Mouse (Mus musculus) stomach, postnatal 0 days (tissue): ENCODE measurements at regions not wholly inside any gene's neighbourhood (a gene's known extent, or its start where the extent isn't known, plus 50 kb on each side); places are given as distances from the start of the nearest gene placed in this dataset.

ENCODE experiments used
- ATAC-seq: fragments of 200-750 bp; cut with Nextera tagmentation; 2 replicates; pipeline ENCODE4 v1.8.0; 2017; ENCODE audit not compliant: low FRiP score, low TSS enrichment
- DNase-seq: peaks from one replicate; pipeline ENCODE4 v3.0.0-alpha.2; 2016; ENCODE audit warnings: low spot score
- H3K27ac ChIP-seq: fragments of 300-500 bp; sonication (generic); replicated peaks from 2 replicates; pipeline ENCODE4 v1.5.1; 2014; ENCODE audit warnings: mild to moderate bottlenecking, control low read depth
- H3K27me3 ChIP-seq: fragments of 300-500 bp; sonication (generic); 2 replicates; pipeline ENCODE4 v1.6.1; 2014; ENCODE audit warnings: low read length; ENCODE audit not compliant: control insufficient read depth, insufficient read depth
- H3K36me3 ChIP-seq: fragments of 300-500 bp; sonication (generic); 2 replicates; pipeline ENCODE4 v1.6.1; 2014; ENCODE audit warnings: low read length, mixed read lengths; ENCODE audit not compliant: control insufficient read depth, insufficient read depth
- H3K4me1 ChIP-seq: fragments of 300-500 bp; sonication (generic); replicated peaks from 2 replicates; pipeline ENCODE4 v1.6.1; 2014; ENCODE audit warnings: antibody characterized with exemption; ENCODE audit not compliant: control insufficient read depth, insufficient read depth
- H3K4me2 ChIP-seq: fragments of 300-500 bp; sonication (generic); replicated peaks from 2 replicates; pipeline ENCODE4 v1.6.1; 2014; ENCODE audit warnings: low read depth, mild to moderate bottlenecking, control low read depth, moderate library complexity
- H3K4me3 ChIP-seq: fragments of 300-500 bp; sonication (generic); 2 replicates; pipeline ENCODE4 v1.5.1; 2014; ENCODE audit warnings: low read depth, low read length, control low read depth
- H3K9ac ChIP-seq: fragments of 300-500 bp; sonication (generic); 2 replicates; pipeline ENCODE4 v1.6.1; 2014; ENCODE audit warnings: mild to moderate bottlenecking, low read length, control low read depth, mixed read lengths
- H3K9me3 ChIP-seq: fragments of 300-500 bp; sonication (generic); 2 replicates; pipeline ENCODE4 v1.6.1; 2016; ENCODE audit warnings: low read length; ENCODE audit not compliant: control insufficient read depth
- CTCF ChIP-seq: IDR thresholded peaks from 2 replicates; pipeline ENCODE4 v1.5.1; 2016; ENCODE audit warnings: antibody characterized with exemption, low read depth, mild to moderate bottlenecking, moderate library complexity
- EP300 ChIP-seq: optimal IDR thresholded peaks from 2 replicates; pipeline ENCODE3; 2016; ENCODE audit warnings: antibody characterized with exemption
- WGBS: fragments of 180-500 bp; shearing (Covaris S2); extraction: QIAGEN DNeasy Blood & Tissue Kit; methylation state at CpG from one replicate; pipeline ENCODE4 v1.1.7; 2014; 5-methylcytosine and 5-hydroxymethylcytosine counted together

DNA sequence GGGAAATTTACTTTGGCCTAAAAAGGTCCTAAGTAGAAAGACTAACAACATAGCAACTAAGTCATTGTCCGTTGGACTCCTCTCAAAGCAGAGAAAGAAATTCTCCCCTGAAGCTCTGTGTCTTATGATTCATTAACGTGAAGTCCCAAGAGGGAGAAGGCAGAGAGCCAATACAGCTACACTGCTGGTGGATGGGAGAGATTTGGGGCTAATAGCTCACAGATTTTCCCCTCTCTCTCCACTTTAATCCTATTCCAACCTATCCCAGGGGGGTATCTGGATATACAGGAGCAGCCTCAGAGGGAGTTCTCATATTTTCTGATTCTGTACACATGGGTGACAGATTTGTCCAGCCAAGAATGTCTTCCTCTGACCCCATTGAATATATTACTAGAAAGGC is 247.1 kb downstream of the Ipo11 start:
- no peak for DNase-seq

DNA sequence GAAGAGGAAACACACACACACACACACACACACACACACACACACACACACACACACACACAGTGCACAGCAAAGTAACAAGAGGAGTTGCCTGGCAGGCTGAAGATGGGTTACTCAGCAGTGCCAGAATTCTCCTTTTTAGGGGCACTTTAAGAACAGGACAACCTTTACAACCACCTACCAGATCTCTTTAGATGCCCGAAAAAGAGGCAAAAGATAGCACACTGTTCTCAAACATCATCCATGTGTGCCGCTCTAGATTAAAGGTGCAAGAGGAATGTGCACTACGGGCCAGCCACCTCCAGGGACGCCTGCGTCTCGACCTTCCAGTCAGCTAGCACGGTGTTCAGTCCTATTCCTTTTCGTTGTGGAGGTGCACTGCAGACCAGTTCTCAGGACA is 247.7 kb downstream of the Ipo11 start:
- Histone ChIP-seq H3K9me3 (no peaks in the 10 kb centered on the region), H3K27me3 (no peaks in the 10 kb centered on the region), H3K4me1 (no peaks in the 10 kb centered on the region), H3K27ac (no peak overlapping the region), H3K4me3 (no peak overlapping the region), H3K9ac (no peak overlapping the region), H3K36me3 (no peaks in the 10 kb centered on the region), H3K4me2 (no peak overlapping the region)
- WGBS = 83% methylated on average over 8 of the region's 8 CpGs
- TF ChIP-seq EP300 = no peak
- no peak for TF ChIP-seq CTCF
- DNase-seq (no peak), ATAC-seq (no peak)

More for the DNA sequence above, 247.1 kb downstream of the Ipo11 start:
- no peak overlapping the region for H3K4me2 ChIP-seq
- no peak for ATAC-seq
- TF ChIP-seq CTCF (no peak), EP300 (no peak)
- H3K9me3 ChIP-seq = no peaks in the 10 kb centered on the region
- H3K27me3 ChIP-seq = no peaks in the 10 kb centered on the region
- WGBS = 26% methylated on average over 2 of the region's 2 CpGs
- H3K36me3 ChIP-seq = no peaks in the 10 kb centered on the region
- H3K4me3 ChIP-seq = no peak overlapping the region
- no peaks in the 10 kb centered on the region for H3K4me1 ChIP-seq
- H3K27ac ChIP-seq = no peak overlapping the region
- H3K9ac ChIP-seq = no peak overlapping the region

DNA sequence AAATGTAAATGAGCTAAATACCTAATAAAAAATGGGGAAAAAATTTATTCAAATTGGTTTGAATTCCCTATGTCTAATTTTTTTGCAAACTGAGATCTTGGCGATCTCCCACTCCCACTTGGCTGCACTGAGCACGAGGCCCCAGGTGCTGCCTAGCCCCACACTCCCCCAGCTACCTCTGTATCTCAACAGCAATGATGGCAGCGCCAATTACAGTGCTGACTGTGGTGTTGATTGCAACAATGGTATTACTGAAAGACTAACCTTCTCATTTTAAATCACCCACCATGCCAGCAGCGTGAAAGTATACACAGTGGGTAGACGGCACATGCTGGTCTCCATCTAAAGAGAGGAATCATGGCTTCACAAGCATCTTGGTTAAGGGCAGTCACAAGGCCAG is 267.1 kb downstream of the Ipo11 start:
- Histone ChIP-seq H3K27ac (no peak overlapping the region), H3K4me2 (no peak overlapping the region), H3K9ac (no peak overlapping the region), H3K36me3 (no peaks in the 10 kb centered on the region), H3K27me3 (no peaks in the 10 kb centered on the region), H3K4me1 (no peaks in the 10 kb centered on the region), H3K9me3 (no peaks in the 10 kb centered on the region), H3K4me3 (no peak overlapping the region)
- TF ChIP-seq EP300 (no peak), CTCF (no peak)
- whole genome bisulfite sequencing = 77% methylated on average over 5 of the region's 5 CpGs
- DNase-seq = no peak
- ATAC-seq = no peak

DNA sequence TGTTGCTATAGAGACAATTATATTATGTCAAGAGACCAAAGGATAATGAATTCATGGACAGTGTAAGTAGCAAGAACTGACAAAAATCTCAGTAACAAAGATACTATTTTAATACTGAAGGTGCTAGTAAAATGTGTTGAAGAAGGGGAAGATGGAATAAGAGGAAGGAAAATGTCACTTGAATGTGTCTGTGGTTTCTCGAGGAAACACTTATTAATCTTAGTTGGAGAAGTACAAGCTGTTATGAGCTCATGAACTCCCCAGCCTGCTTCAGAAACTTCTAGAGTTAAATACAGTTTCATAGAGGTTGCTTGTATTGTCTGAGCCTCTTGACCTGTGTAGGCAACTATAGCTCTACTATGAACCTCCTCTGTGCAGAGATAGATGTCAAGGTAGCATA is 274.6 kb downstream of the Ipo11 start:
- H3K4me1 ChIP-seq = no peaks in the 10 kb centered on the region
- no peak overlapping the region for H3K9ac ChIP-seq
- DNase-seq (no peak), ATAC-seq (no peak)
- H3K4me2 ChIP-seq = no peak overlapping the region
- TF ChIP-seq CTCF (no peak), EP300 (no peak)
- no peaks in the 10 kb centered on the region for H3K9me3 ChIP-seq
- 46% methylated on average over 1 of the region's 1 CpGs for WGBS
- no peak overlapping the region for H3K4me3 ChIP-seq
- H3K27me3 ChIP-seq = no peaks in the 10 kb centered on the region
- H3K27ac ChIP-seq = no peak overlapping the region
- H3K36me3 ChIP-seq = no peaks in the 10 kb centered on the region

DNA sequence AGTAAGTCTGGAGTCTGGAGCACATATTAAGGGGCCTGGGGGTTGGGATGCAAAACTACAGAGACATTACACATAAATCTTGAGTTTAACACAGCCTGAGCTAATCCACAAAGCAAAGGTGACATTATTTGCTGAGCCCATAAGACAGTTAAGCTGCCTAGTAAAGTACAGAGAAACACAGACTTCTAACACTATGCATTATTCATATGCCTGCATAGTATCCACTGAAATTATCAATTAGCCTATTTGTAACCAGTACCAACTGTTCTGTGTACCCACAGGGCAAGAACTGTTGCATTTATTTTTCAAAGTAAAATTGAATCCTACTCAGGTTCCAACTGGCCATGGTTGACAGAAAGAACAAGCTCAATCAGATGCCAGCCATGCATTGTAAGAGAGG is 287.4 kb downstream of the Ipo11 start:
- DNase-seq (no peak), ATAC-seq (no peak)
- H3K36me3 ChIP-seq = no peaks in the 10 kb centered on the region
- TF ChIP-seq CTCF (no peak), EP300 (no peak)
- no peak overlapping the region for H3K9ac ChIP-seq
- H3K9me3 ChIP-seq = no peaks in the 10 kb centered on the region
- no peaks in the 10 kb centered on the region for H3K4me1 ChIP-seq
- H3K27me3 ChIP-seq = no peaks in the 10 kb centered on the region
- no peak overlapping the region for H3K4me3 ChIP-seq
- no peak overlapping the region for H3K27ac ChIP-seq
- no peak overlapping the region for H3K4me2 ChIP-seq

DNA sequence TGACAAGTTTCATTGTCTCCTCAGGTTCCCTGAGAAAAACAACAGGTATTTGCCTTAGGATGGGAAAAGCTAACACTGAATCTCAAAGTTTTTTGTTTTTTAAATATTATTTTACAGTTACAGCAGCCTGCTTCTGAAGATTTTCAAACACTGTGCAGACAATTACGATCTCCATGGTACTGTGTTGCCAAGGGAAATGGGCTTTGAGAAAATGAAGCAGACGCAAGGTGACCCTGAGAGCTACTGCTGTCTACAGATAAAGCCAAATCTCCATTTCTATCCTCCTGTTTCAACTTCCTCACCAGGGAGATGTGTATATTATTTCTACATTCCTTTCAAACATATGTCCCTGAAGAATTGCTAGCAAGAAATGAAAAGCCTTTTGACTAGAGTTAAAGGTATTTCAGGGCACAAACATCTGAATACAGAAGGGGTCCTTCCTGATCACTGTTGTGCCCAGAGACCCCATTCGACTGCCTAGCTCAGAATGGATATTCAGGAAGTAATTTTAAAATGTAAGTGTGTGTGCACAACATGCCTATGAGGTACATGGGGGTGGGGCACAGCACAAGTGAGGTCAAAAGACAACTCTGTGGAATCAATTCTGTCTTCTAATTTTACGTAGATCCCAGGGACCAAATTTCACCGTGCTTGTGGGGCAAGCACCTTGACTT is 293.3 kb downstream of the Ipo11 start:
- no peak overlapping the region for H3K4me3 ChIP-seq

More for the DNA sequence above, 293.3 kb downstream of the Ipo11 start:
- Histone ChIP-seq H3K9ac (no peak overlapping the region), H3K9me3 (no peaks in the 10 kb centered on the region), H3K4me1 (no peaks in the 10 kb centered on the region), H3K4me2 (no peak overlapping the region), H3K27ac (no peak overlapping the region), H3K36me3 (no peaks in the 10 kb centered on the region), H3K27me3 (no peaks in the 10 kb centered on the region)
- TF ChIP-seq EP300 (no peak), CTCF (no peak)
- WGBS = 56% methylated on average over 5 of the region's 5 CpGs
- DNase-seq = no peak
- ATAC-seq = no peak
